Mouse (Mus musculus): ENCODE measurements around the gene Mllt6. TPM values are rescaled to one million over a fixed set of nuclear protein-coding genes. Genes with fewer than 3 reads are reported as not detected.
A peak's percentile ranks its signal among the peaks of the same experiment; 100 is the strongest.

The Mllt6 gene
- total RNA-seq, 2 experiments from 2014 or later = 55.8 to 61.7 TPM

DNA sequence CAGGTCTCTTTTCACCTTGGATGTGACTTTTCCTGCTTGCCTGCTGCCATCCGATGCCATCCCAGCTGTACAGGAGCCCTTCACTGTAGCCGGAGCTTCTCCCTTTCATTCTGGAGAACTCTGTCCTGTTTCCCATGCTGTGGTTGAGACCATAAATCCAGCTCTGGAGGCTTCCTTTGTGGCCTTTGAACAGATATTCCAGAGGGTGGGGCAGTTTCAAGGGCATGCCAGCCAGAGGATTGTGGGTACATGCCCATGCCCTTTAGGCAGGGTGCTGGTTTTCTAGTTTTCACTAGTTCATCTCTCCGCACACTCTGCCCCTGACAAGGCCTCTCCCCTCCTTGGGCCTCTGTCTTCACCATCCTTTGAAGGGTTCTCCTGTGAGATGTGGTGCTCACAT, 23.8 kb downstream of the Mllt6 start:
- DNase-seq = peak in 1 of 2 experiments; percentile 12
- intact Hi-C loops (cut with DNase I) = no loop called here

DNA sequence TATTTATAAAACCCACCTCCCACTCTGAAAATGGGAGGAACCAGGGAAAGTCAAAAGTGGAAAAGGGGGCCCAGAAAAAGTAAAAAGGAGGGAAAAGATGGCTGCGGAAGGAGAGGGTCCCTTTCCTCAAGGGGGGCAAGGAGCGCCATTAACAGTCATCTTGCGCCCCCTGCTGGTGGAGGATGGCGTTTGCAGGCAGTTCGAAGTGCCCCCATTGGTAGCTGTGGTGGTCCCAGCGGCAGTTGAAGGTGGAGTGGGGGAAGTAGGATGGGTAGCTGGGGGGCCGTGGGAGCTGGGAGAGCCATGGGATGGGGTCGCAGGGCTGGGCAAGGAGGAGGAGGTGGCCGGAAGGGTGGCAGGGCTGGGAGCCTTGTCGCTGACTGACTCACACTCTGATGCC, 26.6 kb downstream of the Mllt6 start:
- intact Hi-C loops (cut with DNase I) = loop anchor here (1.0 kb wide), 2 partner anchors 46 to 58 kb away; no protein-coding TSS in a partner anchor
- peak; percentile 49 to 80 for DNase-seq

DNA sequence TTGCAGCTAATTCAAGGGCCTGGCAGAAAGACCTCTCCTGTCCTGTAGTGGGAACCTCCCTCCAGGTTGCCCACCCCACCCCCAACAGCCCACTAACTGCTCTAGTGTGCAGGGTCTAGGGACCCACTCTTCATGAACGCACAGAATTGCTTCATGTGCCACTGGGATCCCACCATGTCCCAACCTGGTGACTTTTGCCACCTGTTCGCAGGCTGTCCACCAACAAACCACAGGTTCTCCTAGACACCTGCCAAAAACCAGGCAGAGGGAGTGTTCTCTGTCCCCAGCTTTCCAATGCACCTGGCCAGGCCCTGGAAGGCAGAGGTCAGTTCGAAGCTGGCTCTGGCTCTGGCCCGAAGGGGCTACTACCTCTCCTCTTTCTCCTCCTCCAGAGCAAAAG, 31.2 kb downstream of the Mllt6 start:
- DNase-seq = no peak
- intact Hi-C loops (cut with DNase I) = no loop called here

DNA sequence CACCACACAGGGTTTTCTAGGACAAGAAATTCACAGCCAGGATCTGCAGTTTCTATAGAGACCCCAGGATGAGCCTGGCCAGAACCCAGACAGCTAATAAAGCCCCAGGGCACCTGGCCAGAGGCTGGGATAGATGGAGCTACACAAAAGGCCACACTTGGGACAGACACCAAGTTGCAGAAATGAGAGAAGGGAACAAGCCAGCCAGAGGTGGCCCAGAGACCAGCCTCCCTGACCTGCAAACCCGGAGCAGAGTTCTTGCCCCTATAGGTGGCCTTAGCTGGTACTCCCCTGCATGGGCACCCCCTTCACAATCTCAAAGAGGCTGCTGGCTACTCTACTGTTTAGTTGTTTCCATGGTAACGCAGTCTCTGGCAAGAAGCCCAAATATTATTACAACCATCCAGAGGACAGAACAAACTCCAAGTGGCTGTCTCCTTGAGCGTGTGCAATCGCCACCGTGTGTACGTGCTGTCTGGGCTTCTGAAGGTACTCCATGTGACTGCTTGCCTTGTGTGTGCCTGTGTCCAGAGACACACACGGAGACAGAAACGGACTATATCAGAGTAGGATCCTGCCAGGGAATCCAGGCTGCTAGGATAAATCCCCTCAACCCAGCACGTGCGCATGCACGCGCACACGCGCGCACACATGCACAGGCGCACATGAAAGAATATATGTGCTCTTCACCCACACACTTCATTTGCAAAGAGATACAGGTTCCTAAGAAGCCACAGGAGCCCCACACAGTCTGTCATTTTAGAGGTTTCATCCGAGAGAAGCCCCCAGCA, 31.9 kb downstream of the Mllt6 start:
- peak; percentile 76 to 85 for DNase-seq

DNA sequence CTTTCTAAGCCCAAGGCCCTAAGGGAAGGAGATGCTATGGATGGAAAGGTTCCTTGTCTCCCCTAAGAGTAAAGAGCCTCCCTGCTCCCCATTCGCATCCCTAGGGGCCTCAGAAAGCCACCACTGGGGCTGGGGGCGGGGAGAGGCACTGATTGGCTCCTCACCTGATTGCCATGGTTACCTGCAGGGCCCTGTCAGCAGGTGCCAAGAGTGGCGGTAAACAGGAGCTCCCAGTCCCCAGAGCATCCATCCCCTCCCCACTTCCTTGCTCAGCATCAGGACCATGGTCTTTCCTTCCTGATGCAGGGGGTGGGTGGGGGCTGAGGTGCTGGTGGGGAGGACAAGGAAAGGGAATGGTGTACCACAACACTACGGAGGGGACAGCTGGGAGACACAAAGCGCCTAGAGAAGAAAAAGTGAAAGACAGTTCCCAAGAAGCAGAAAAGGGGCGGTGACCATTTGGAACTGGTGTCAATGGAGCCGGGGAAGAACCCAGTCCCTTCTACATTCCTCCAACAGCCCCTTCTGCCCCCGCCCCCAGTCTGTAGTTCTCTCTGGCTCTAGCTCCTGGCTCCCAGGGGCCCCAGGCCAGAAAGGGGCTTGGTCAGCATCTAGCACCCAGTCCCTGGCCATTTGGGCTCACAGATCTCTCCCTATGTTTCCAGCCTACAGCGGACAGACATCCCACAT, 32.6 kb downstream of the Mllt6 start:
- intact Hi-C loops (cut with DNase I) = loop anchor here (5.0 kb wide), 1 partner anchor 34 kb away; the partner anchor contains the start of gene Mllt6
- no peak for DNase-seq

More for the DNA sequence above, 31.9 kb downstream of the Mllt6 start:
- intact Hi-C loops (cut with DNase I) = loop anchor here (5.0 kb wide), 1 partner anchor 33 kb away; the partner anchor contains the start of gene Mllt6

DNA sequence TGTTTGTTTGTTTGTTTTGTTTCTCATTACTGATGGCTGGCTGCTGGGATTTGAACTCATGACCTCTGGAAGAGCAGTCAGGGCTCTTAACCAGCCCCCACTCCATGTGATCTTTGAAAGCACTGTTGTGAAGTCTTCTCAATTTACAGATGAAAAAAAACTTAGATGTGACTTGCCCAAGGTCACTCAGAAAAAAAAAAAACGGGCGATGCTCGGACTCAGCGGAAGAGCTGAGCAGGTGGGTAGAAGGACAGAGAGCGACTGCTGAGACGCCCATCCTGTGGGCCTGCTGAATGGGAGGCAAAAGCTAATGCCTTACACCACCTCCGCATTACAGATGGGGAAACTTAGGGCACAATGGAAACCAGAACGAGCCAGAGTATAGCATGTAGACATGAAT, 33.5 kb downstream of the Mllt6 start:
- no peak for DNase-seq
- intact Hi-C loops (cut with DNase I) = loop anchor here (5.0 kb wide), 1 partner anchor 34 kb away; the partner anchor contains the start of gene Mllt6

DNA sequence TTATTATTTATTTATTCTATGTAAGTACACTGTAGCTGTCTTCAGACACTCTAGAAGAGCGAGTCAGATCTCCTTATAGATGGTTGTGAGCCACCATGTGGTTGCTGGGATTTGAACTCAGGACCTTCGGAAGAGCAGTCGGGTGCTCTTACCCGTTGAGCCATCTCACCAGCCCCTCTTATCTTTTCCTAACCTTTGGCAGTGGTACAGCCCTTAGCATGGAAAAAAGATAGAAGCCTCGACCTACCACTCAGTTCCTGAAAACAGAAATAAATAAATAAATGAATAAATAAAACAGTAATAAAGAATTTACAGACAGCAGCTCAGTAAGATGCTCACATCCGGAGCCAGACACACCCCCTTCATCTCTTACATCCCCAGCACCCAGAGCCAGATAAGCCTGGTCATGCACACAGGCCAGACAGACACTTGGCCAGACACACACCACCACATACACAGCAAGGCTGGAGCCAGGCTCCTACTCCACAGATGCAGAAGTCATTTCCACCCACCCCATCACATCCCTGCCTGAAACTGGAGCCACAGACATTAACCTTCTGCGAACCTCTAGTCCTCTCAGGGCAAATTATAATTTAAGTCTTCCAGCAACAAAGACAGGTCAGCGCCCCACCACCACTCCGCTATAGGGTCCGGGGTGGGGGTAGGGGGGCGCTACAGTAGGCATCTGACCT, 34.1 kb downstream of the Mllt6 start:
- DNase-seq = peak; percentile 21 to 27
- intact Hi-C loops (cut with DNase I) = loop anchor here (5.0 kb wide), 1 partner anchor 35 kb away; the partner anchor contains the start of gene Mllt6

DNA sequence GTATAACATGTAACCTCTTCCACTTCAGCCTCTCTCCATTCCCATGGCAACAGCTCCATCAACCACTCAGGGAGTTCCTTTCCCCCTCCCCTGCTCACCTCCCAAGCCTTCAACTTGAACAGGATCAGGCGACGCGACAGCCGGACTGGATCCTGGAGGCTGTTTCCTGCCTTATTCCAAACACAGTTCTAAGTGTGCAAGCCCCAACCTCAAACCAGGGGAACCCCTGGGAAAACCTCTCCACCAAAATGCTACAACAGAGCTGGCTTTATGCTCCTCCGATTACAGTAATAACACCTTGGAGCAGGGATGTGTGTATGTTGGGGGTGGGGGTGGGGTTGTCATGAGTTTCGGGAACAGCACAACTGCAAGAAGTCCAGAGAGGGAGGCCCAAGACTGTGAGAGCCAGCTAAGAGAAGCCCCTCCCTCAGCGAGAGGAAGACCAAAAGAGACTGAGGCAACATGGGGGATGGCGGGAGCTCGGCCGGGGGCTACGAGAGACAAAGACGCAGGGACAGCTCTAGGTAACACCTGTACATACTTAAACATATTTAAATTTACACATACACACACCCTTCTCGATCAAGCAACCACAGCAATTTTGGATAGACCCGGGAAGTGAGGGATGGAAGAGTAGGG, 34.8 kb downstream of the Mllt6 start:
- peak in 1 of 2 experiments; percentile 23 for DNase-seq
- intact Hi-C loops (cut with DNase I) = loop anchor here (5.0 kb wide), 1 partner anchor 36 kb away; the partner anchor contains the start of gene Mllt6

DNA sequence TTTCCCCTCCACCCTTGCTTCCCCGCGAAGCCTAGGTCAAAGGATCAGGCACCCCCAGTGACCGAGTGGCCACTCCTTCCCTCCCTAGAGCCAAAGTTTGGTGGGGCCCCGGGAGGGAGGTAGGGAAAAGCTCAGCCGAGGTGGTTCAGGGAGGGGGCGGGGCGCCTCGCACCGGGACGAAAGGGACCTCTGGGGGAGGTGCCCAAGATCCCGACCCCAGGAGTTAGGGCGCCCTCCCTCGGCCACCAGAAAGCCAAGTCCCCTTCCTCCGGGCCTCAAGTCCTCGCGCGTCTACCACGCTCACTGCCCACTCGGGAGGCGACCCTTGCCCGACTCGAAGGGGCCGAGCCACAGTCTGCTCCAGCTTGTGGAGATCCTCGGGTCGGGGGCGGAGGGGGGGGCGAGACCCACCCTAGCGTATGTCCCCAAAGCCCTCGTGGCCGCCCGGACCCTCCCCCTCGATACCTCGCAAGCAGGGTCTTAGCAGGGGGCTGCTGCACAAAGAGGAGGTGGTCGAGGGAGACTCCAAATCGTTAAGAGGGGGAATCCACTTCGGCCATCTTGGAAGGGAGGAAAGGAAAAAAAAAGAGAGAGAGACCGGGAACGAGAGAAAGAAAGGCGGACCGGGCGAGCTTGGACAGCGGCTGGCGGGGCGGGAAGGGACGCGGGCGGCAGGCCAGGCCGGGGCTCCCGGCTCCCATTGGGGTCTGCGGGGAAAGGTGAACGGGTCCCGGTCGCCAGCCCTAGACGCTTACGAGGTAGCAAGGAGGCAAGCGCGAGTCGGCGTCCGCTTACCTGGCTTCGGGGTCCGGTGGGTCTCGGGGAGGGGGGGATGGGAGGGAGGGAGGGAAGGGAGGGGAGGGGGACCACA, 35.8 kb downstream of the Mllt6 start:
- peak; percentile 84 to 86 for DNase-seq
- intact Hi-C loops (cut with DNase I) = loop anchor here (5.0 kb wide), 1 partner anchor 37 kb away; the partner anchor contains the start of gene Mllt6

DNA sequence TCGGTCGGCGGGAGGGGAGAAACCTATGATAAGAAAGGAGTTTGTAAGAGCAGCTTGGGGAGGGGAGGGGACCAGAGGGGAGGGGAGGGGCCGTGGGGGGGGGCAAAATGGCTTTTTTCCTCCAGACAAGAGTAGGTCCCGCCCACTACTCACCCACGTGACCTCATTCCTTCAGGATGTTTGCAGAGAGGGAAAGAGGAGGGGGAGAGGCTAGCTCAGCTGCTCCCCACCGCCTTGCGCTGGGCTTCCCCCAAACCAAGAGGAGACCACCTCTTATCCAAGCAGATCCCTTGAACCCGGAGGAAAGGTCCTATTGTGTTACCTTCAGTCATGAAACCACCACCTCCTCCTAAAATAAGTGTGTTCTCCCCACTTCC, 36.4 kb downstream of the Mllt6 start:
- intact Hi-C loops (cut with DNase I) = loop anchor here (5.0 kb wide), 2 partner anchors 37 to 183 kb away; partner anchors contain the start of genes Fbxo47 and Mllt6
- DNase-seq = peak; percentile 90 to 91

DNA sequence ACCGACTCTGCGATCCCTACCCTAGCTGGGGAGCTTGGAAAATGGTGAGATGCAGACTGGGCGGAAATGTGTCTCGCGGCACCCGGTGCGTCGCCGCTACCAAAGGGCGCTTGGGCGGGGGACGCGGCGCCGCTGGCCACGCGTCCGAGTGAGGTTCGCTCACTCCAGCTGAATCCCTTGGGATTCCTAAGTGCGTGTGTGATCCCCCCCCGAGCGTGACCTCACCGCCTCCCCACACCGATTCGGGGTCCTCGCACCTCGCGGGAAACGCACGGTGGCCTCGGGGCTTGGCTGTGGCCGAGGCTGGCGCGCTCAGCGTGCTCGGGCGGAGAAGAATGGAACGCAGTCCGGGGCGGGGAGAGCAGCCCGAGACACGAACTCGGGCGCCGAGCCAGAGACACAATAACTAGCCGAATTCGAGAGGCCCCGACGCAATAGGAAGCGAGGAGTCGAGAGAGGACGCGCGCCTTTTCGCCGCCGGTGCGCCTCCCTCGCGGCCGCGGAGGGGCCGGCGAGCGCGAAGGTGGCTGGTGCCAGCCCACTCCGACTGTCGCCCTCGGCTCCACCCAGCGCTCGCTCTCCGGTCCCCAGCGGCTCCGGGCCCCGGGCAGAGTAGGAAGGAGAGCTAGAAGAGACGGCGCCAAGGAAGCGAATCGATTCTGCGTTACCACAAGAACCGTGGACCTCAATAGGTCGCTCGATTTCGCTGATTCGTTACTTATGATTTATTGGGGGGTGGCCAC, 37.0 kb downstream of the Mllt6 start, which contains the start of gene Pcgf2:
Pcgf2 (minus strand) TSS at position 495 of the 743 bp plus-strand sequence.
- intact Hi-C loops (cut with DNase I) = loop anchor here (5.0 kb wide), 1 partner anchor 182 kb away; the partner anchor contains the start of gene Fbxo47

DNA sequence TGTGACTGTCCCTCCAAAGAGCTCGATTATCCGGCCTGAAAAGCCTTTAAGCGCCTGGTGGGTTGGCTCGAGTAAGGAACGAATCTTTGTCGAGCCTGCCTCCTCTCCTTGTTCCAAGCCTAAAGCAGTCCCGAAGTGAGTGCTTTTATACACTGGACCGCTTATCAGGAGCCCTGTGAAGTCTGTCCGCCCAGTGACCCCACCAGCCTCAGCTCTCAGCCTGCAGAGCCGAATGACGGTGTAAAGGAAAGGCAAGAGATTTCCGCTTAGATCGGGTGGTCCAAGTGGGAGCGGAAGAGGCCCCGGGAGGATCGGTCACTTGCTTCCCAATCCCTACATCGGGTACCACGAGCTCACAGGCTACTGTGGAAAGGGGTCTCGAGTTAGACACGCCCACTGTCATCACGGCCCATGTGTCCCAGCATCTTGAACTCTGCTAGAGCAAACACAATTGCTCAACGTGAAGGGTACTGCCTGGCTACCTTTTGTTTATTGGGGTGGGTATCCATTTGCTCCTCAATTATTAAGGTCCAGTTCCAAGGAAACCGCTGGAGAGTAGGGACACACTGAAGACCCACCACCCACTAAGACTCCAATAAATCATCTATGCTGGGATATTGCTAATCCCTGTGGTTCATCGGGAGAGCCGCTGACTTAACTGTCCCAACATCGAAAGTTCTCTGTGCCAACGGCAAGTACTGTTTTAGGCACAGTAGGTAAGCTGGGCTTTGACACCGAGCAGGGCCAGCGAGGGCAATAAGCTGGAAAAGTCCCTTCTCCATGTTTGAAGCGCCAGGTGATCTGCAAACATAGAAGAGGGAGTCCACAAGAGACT, 37.7 kb downstream of the Mllt6 start:
- peak in 1 of 2 experiments; percentile 68 for DNase-seq
- intact Hi-C loops (cut with DNase I) = loop anchor here (5.0 kb wide), 1 partner anchor 181 kb away; the partner anchor contains the start of gene Fbxo47

More for the DNA sequence above, 37.0 kb downstream of the Mllt6 start, which contains the start of gene Pcgf2:
- DNase-seq = peak; percentile 88 to 91

DNA sequence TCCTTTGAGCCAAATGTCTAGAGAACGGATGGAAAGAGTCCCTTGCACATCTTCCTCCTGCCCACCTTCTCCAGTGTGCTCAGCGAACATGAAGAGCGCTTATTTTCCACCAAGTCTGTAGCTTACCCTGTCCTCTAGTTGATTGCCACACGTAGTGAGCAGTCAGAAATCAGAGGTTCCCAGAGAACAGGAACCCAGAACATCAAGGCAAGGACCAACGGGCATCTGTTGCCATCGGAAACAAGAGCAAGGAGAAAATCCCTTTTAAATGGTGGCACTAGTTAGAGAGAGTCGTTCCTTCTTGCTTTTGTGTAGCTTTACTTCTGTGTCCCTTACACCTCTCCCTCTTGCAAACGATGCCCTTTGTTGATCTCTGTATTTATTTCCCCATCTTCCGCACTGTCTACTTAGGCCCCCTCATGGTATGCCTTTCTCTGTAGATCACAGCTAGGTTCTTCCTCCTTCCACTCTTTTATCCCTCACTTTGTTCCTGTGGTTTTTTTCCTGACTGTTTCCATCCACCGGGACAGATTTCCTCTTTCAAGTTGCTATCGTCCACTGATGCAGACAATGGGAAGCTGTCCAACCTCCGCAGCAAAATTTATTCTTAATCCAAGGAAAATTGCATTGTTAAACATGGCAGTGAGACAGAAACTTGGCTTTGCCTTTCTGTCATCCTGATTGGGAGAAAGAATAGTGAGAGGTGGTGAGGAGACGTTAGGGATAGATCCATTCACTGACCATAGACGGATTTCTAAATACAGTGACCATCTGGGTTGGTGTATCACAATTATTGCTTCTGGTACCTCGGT, 38.6 kb downstream of the Mllt6 start:
- intact Hi-C loops (cut with DNase I) = loop anchor here (5.0 kb wide), 1 partner anchor 181 kb away; the partner anchor contains the start of gene Fbxo47
- DNase-seq = no peak

DNA sequence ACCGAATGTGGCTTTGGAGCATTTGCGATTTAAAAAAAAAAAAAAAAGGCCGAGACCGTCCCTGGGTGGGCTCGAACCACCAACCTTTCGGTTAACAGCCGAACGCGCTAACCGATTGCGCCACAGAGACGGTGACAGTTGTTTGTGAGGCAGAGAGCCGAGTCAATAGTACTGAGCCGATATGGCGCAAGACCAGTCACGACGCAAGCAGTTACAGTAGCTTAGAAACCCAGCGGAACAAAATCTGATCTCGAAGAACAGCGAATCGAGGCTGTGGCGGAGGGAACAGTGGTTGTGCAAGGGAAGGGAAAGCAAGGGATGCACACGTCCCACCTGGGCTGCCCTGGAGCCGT, 39.2 kb downstream of the Mllt6 start:
- peak; percentile 93 to 95 for DNase-seq
- intact Hi-C loops (cut with DNase I) = loop anchor here (5.0 kb wide), 1 partner anchor 180 kb away; the partner anchor contains the start of gene Fbxo47

DNA sequence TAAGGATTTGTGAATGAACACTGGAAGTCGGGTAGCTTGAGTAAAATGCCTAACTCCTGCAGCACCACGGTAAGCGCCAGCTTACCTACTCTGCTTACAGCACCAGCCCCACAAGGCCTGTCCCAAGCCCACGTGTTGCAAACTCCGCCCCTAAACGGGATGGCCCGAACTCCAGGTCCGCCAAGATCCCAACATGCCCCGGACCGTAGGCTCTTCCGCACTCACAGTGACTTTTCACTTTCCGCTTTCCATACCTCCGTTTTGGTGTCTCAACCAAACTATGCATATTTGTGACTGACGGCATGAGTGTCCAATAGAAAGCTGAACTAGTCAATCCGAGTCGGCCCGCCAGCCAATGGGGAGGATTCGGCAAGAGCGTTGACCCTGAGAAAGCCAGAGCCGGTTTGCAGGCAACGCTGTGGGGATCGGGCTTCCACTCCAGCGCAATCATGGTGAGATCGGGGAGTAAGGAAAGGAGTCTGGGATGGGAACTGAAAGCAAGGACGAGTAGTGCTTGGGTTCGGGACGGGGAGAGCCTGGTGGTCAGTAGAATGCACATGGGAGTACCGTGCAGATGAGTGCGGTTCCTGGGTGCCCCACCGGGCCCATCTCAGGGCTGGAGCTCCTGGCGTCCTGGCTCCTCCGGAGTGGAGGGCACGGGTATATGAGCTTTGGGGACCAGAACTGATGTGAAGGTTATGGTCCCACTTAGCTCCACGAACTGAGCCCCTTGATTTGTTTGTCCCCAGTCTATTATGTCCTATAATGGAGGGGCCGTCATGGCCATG, 40.0 kb downstream of the Mllt6 start, which contains the start of gene Psmb3:
Psmb3 (plus strand) TSS at position 361 of the 788 bp plus-strand sequence.
- intact Hi-C loops (cut with DNase I) = loop anchor here (1.0 to 5.0 kb wide), 2 partner anchors 41 to 179 kb away; partner anchors contain the start of genes Fbxo47 and Pip4k2b
- peak; percentile 100 for DNase-seq
